Mouse (Mus musculus): ENCODE results near the gene Grxcr1. TPM values are rescaled to one million over a fixed set of nuclear protein-coding genes. Genes with fewer than 3 reads are reported as not detected.

The Grxcr1 gene
- polyA plus RNA-seq, 1 experiment from 2014 or later: not detected

- Histone ChIP-seq H3K27me3 (replicated peaks) (no peaks in the 10 kb centered on the region), H3K4me3 (replicated peaks) (no peak overlapping the region), H3K27ac (replicated peaks) (no peak overlapping the region), H3K9ac (replicated peaks) (no peak overlapping the region), H3K36me3 (no peaks in the 10 kb centered on the region), H3K9me3 (replicated peaks) (no peaks in the 10 kb centered on the region), H3K4me1 (no peaks in the 10 kb centered on the region), H3K4me2 (no peak overlapping the region)
- 93% methylated on average over 2 of the region's 2 CpGs for WGBS
- no peak for ATAC-seq (ENCODE audit: low FRiP score)
Observed at GRCm38 (mm10) chr5:68033345-68033744, 1.7 kb downstream of the Grxcr1 start.

GRCm38 (mm10) chr5:68039077-68039476, 7.4 kb downstream of the Grxcr1 start:
- WGBS: 83% methylated on average over 2 of the region's 2 CpGs

DNA sequence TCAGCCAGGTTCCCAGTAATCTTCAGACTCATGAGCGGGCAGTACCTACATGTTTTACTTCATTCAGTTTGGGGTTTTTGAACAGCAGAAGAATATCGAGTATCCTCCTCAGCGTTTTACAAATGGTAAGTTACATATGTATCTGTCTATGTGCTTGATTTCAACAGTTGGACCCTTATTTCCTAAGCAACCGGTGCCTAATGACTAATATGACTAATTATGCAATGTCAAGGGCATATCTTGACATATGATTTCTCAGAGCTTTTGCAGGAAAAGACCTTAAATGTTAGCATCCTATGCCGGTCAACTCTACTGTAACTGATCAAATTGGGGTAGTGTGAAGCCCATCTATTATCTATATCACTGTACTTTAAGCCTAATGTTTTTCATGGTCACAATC, 11.7 kb downstream of the Grxcr1 start:
- WGBS: 90% methylated on average over 5 of the region's 5 CpGs

More at GRCm38 (mm10) chr5:68039077-68039476, 7.4 kb downstream of the Grxcr1 start:
- no peaks in the 10 kb centered on the region for H3K4me1 ChIP-seq
- H3K27me3 ChIP-seq (replicated peaks): no peaks in the 10 kb centered on the region
- H3K27ac ChIP-seq (replicated peaks): no peak overlapping the region
- no peak overlapping the region for H3K4me2 ChIP-seq
- no peak overlapping the region for H3K4me3 ChIP-seq (replicated peaks)
- ATAC-seq (ENCODE audit: low FRiP score): no peak
- H3K9ac ChIP-seq (replicated peaks): no peak overlapping the region
- H3K9me3 ChIP-seq (replicated peaks): no peaks in the 10 kb centered on the region
- no peaks in the 10 kb centered on the region for H3K36me3 ChIP-seq

GRCm38 (mm10) chr5:68048783-68049182, 17.1 kb downstream of the Grxcr1 start:
- no peaks in the 10 kb centered on the region for H3K9me3 ChIP-seq (replicated peaks)
- H3K4me3 ChIP-seq (replicated peaks): no peak overlapping the region
- H3K4me1 ChIP-seq: peaks cover 3% of the 10 kb centered on the region; the same call in 1 of the 2 replicates
- H3K9ac ChIP-seq (replicated peaks): no peak overlapping the region
- H3K27me3 ChIP-seq (replicated peaks): no peaks in the 10 kb centered on the region
- no peak overlapping the region for H3K4me2 ChIP-seq
- no peak for ATAC-seq (ENCODE audit: low FRiP score)
- no peak overlapping the region for H3K27ac ChIP-seq (replicated peaks)
- 59% methylated on average over 4 of the region's 4 CpGs for WGBS
- H3K36me3 ChIP-seq: no peaks in the 10 kb centered on the region

More for the DNA sequence above, 11.7 kb downstream of the Grxcr1 start:
- no peaks in the 10 kb centered on the region for H3K27me3 ChIP-seq (replicated peaks)
- ATAC-seq (ENCODE audit: low FRiP score): no peak
- no peaks in the 10 kb centered on the region for H3K4me1 ChIP-seq
- no peaks in the 10 kb centered on the region for H3K9me3 ChIP-seq (replicated peaks)
- H3K27ac ChIP-seq (replicated peaks): no peak overlapping the region
- H3K4me2 ChIP-seq: no peak overlapping the region
- H3K4me3 ChIP-seq (replicated peaks): no peak overlapping the region
- no peak overlapping the region for H3K9ac ChIP-seq (replicated peaks)
- H3K36me3 ChIP-seq: no peaks in the 10 kb centered on the region

DNA sequence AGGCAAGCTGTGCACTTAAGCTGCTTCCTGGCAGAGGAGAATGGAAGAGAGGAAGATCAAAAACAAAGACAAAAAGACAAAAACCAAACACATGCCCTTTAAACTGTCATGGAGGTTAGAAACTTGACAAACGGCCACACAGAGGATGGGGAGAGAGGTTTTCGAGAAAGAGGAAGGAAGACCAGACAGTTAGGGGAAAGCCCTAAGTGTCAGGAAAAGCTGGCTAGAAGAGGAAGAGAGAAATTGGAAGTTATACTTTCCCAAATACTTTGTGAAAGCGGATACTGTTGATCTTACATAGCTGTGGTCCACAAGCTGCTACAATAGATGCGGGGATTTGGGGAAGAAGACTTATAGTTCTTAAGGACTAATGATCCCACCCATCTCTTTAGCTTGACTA, 17.9 kb downstream of the Grxcr1 start:
- H3K4me1 ChIP-seq: peaks cover 3% of the 10 kb centered on the region; the same call in 1 of the 2 replicates
- no peak for ATAC-seq (ENCODE audit: low FRiP score)
- no peak overlapping the region for H3K4me2 ChIP-seq
- H3K27me3 ChIP-seq (replicated peaks): no peaks in the 10 kb centered on the region
- no peaks in the 10 kb centered on the region for H3K36me3 ChIP-seq
- WGBS: 49% methylated on average over 4 of the region's 4 CpGs
- no peak overlapping the region for H3K4me3 ChIP-seq (replicated peaks)
- no peaks in the 10 kb centered on the region for H3K9me3 ChIP-seq (replicated peaks)
- H3K9ac ChIP-seq (replicated peaks): no peak overlapping the region
- no peak overlapping the region for H3K27ac ChIP-seq (replicated peaks)

- ATAC-seq (ENCODE audit: low FRiP score): no peak
- Histone ChIP-seq H3K4me3 (replicated peaks) (no peak overlapping the region), H3K9me3 (replicated peaks) (no peaks in the 10 kb centered on the region), H3K36me3 (no peaks in the 10 kb centered on the region), H3K27me3 (replicated peaks) (no peaks in the 10 kb centered on the region), H3K4me2 (no peak overlapping the region), H3K9ac (replicated peaks) (no peak overlapping the region), H3K4me1 (peaks cover 3% of the 10 kb centered on the region; the same call in 1 of the 2 replicates), H3K27ac (replicated peaks) (0 out of 2 replicates have a peak overlapping the region, but pooled peaks have one; percentile 37)
- 21% methylated on average over 5 of the region's 5 CpGs for WGBS
Observed at GRCm38 (mm10) chr5:68051101-68051500, 19.5 kb downstream of the Grxcr1 start.

- Histone ChIP-seq H3K27ac (replicated peaks) (no peak overlapping the region), H3K4me2 (no peak overlapping the region), H3K9ac (replicated peaks) (no peak overlapping the region), H3K4me1 (no peaks in the 10 kb centered on the region), H3K4me3 (replicated peaks) (no peak overlapping the region), H3K36me3 (no peaks in the 10 kb centered on the region), H3K27me3 (replicated peaks) (no peaks in the 10 kb centered on the region), H3K9me3 (replicated peaks) (no peaks in the 10 kb centered on the region)
- ATAC-seq (ENCODE audit: low FRiP score): no peak
- 98% methylated on average over 2 of the region's 3 CpGs for WGBS
Observed at GRCm38 (mm10) chr5:68057574-68057973, 25.9 kb downstream of the Grxcr1 start.

DNA sequence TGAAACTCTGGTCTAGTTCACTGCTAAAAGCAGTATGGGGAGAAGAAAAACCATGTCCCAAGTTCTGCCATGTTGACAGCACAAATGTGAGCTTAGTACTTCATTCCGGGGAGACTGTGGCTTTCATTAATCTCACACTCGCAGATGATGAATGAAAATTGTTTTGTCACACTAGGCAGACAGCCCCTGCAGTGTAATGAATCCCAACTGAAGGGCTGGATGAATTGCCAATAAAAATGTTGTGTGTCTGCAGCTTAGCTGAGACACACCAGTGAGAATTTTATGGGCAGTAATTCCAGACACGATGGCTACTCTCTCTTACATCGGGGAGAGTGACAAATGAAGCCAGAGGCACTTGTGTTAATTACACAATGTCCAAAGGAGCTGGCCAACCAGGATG, 37.1 kb downstream of the Grxcr1 start:
- H3K27me3 ChIP-seq (replicated peaks): no peaks in the 10 kb centered on the region
- no peak overlapping the region for H3K4me2 ChIP-seq
- no peaks in the 10 kb centered on the region for H3K9me3 ChIP-seq (replicated peaks)
- H3K9ac ChIP-seq (replicated peaks): no peak overlapping the region
- H3K36me3 ChIP-seq: no peaks in the 10 kb centered on the region
- WGBS: 14% methylated on average over 4 of the region's 4 CpGs
- ATAC-seq (ENCODE audit: low FRiP score): peak; percentile 68
- no peak overlapping the region for H3K4me3 ChIP-seq (replicated peaks)
- H3K4me1 ChIP-seq: no peaks in the 10 kb centered on the region
- H3K27ac ChIP-seq (replicated peaks): 0 out of 2 replicates have a peak overlapping the region, but pooled peaks have one; percentile 13

- H3K4me2 ChIP-seq: no peak overlapping the region
- ATAC-seq (ENCODE audit: low FRiP score): no peak
- no peaks in the 10 kb centered on the region for H3K4me1 ChIP-seq
- no peaks in the 10 kb centered on the region for H3K27me3 ChIP-seq (replicated peaks)
- WGBS: 70% methylated on average over 3 of the region's 3 CpGs
- H3K27ac ChIP-seq (replicated peaks): no peak overlapping the region
- H3K9me3 ChIP-seq (replicated peaks): no peaks in the 10 kb centered on the region
- no peak overlapping the region for H3K4me3 ChIP-seq (replicated peaks)
- no peaks in the 10 kb centered on the region for H3K36me3 ChIP-seq
- no peak overlapping the region for H3K9ac ChIP-seq (replicated peaks)
Observed at GRCm38 (mm10) chr5:68070308-68070707, 38.7 kb downstream of the Grxcr1 start.

GRCm38 (mm10) chr5:68071857-68072256, 40.2 kb downstream of the Grxcr1 start:
- Histone ChIP-seq H3K9ac (replicated peaks) (no peak overlapping the region), H3K4me2 (no peak overlapping the region), H3K27ac (replicated peaks) (no peak overlapping the region), H3K36me3 (no peaks in the 10 kb centered on the region), H3K4me1 (no peaks in the 10 kb centered on the region), H3K27me3 (replicated peaks) (no peaks in the 10 kb centered on the region), H3K9me3 (replicated peaks) (no peaks in the 10 kb centered on the region), H3K4me3 (replicated peaks) (no peak overlapping the region)
- no peak for ATAC-seq (ENCODE audit: low FRiP score)
- 88% methylated on average over 4 of the region's 4 CpGs for WGBS

- no peaks in the 10 kb centered on the region for H3K27me3 ChIP-seq (replicated peaks)
- no peak overlapping the region for H3K27ac ChIP-seq (replicated peaks)
- no peak overlapping the region for H3K4me2 ChIP-seq
- ATAC-seq (ENCODE audit: low FRiP score): no peak
- no peak overlapping the region for H3K9ac ChIP-seq (replicated peaks)
- no peaks in the 10 kb centered on the region for H3K9me3 ChIP-seq (replicated peaks)
- H3K36me3 ChIP-seq: no peaks in the 10 kb centered on the region
- H3K4me3 ChIP-seq (replicated peaks): no peak overlapping the region
- H3K4me1 ChIP-seq: no peaks in the 10 kb centered on the region
- WGBS: 76% methylated on average over 7 of the region's 7 CpGs
Observed at GRCm38 (mm10) chr5:68086535-68087098, 55.0 kb downstream of the Grxcr1 start.

DNA sequence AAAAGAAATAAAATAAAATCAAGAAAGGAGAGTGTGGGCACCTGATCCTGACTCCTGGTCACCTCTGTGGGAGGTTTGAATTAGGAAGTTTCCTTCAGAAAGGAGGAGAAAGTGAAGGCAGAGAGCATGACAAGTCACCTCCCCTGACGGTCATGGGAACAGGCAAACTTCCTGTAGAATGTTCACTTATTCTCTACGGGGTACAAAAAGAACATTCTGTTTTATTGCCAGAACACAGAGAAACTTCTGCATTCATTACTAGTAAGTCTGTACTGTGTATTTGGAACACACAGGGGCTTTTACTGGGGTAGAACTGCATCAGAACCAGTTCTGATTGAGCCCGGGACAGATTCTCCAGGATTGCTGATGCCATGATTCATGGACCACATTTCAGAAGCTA, 55.5 kb downstream of the Grxcr1 start:
- no peaks in the 10 kb centered on the region for H3K4me1 ChIP-seq
- H3K9me3 ChIP-seq (replicated peaks): no peaks in the 10 kb centered on the region
- ATAC-seq (ENCODE audit: low FRiP score): no peak
- H3K9ac ChIP-seq (replicated peaks): no peak overlapping the region
- H3K36me3 ChIP-seq: no peaks in the 10 kb centered on the region
- H3K4me3 ChIP-seq (replicated peaks): no peak overlapping the region
- 73% methylated on average over 3 of the region's 3 CpGs for WGBS
- H3K27ac ChIP-seq (replicated peaks): no peak overlapping the region
- H3K4me2 ChIP-seq: no peak overlapping the region
- no peaks in the 10 kb centered on the region for H3K27me3 ChIP-seq (replicated peaks)
